Mouse (Mus musculus) brain, embryonic 14.5 days (tissue): Measurements from ENCODE around the gene Abhd5.

ENCODE experiments used
- CTCF ChIP-seq: fragments of 200-500 bp; IDR thresholded peaks from 2 replicates; pipeline ENCODE4 v1.5.1; 2012; ENCODE audit warnings: inconsistent platforms, mild to moderate bottlenecking, moderate library complexity, borderline replicate concordance; ENCODE audit not compliant: insufficient read depth, insufficient read length; ENCODE audit errors: extremely low read depth
- POLR2A ChIP-seq: fragments of 200-500 bp; IDR thresholded peaks from 2 replicates; pipeline ENCODE4 v1.6.1; 2012; ENCODE audit warnings: mild to moderate bottlenecking, inconsistent platforms, borderline replicate concordance; ENCODE audit not compliant: poor library complexity, insufficient read depth, insufficient read length, severe bottlenecking; ENCODE audit errors: extremely low read depth

DNA sequence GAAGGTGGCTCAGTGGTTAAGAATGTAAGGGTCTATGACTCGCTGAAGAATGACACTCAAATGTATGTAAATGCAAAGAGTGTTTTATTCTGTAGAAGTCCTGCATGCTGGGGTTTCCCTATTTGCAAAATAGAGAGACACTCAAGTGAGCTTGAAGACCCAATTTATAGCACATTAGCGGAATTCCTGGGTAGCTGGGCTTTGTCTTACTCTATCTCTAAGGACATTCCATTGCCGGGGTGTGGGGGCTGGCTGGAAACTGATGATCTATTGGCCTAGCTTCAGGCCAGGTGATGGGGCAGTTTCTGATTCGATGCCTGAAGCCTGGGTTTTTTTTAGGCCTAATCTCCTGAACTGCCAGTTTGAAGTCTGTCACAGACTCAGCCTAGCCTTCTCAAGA lies 36.5 kb upstream of the Abhd5 start:
- TF ChIP-seq POLR2A (no peak), CTCF (no peak)
